Mouse (Mus musculus): ENCODE measurements at regions not wholly inside any gene's neighbourhood (a gene's known extent, or its start where the extent isn't known, plus 50 kb on each side); places are given as distances from the start of the nearest gene placed in this dataset.

DNA sequence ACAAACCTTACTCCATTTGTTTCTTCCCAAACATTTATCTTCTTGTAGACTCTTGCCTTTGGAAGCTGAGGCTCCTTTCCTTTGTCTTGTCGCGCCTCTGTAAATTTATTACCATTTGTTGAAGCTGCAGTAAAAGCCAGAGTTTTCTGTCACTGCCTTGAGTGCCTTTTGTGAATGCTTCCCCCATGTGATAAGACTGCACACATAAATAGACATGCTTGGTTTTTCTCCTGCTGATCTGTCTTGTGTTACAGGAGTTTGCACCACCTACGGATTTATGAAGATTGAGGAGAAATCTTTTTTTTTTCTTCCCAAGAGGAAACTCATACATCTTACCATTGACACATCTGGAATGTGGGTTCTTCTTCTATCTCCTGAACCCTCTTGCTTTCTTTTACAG is 222.2 kb upstream of the Kif2a start:
- TF ChIP-seq POLR2A (IDR thresholded peaks at IDR 0.05; ENCODE audit: borderline replicate concordance, insufficient read depth, low read length), result no peak
- TF ChIP-seq CTCF (IDR thresholded peaks at IDR 0.05; ENCODE audit: borderline replicate concordance, insufficient read depth, low read depth, low read length), result no peak

All from cerebellum, adult 2 months (tissue).